Mouse (Mus musculus): ENCODE measurements around the gene Mul1. TPM values are rescaled to one million over a fixed set of nuclear protein-coding genes. Genes with fewer than 3 reads are reported as not detected.

The Mul1 gene
- polyA plus RNA-seq (2016; fragmentation: Nextera tagmentation; extraction: Ambion mirVana) = 20.7 and 21.9 TPM in 2 replicates

DNA sequence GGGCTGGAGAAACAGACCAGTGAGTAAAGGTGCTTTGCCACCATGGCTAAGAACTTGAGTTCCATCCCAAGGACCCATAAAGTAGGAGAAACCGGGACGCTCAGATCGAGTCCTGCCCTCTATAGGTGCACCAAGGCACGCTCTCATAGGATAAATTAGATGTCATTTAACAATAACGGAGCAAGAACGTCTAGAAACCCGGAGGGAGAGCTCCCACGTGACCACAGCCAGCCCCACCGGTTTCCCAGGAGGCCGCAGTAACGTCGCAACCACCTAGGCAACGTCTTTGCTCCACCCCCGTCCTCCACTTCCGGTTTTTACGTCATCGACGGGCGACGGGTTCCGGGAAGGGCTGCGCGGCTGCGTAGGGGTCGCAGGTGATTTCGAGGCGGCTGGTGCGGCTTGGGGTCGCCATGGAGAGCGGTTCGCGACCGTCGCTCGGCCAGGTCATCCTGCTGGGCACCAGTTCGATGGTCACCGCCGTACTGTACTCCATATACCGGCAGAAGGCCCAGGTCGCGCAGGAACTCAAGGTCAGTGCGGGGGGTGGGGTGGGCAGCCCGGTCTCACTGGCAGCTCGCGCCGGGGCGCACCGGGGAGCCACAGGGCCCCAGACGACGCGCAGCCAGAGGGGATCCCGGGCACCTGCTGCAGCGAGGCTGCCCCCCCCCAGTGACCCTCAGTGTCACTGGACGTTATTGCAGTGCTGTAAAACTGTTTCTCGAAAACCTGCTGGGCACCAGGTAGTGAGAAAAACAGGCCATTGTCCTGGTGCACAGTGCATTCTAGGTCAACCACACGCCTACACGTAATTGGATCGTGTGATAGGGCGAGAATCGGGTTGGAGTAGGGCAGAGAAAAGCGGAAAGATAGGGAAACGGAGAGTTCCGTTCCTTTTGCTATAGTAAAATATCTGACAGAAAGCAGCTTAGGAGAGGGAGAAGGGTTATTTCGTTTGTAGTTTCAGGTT lies at the start of gene Mul1:
Mul1 (plus strand) TSS at position 325 of the 970 bp plus-strand sequence.
- Histone ChIP-seq H3K27me3 (ENCODE audit: low read depth, poor library complexity, severe bottlenecking) (no peaks in the 10 kb centered on the region), H3K36me3 (peaks cover 38% of the 10 kb centered on the region), H3K9me3 (replicated peaks) (no peaks in the 10 kb centered on the region), H3K4me3 (peak within 1 kb of the TSS; percentile 78), H3K4me1 (peaks cover 25% of the 10 kb centered on the region), H3K27ac (peak within 1 kb of the TSS; percentile 79)
- DNase-seq (ENCODE audit: low spot score) = peak; percentile 99
- 1% methylated on average over 63 of the region's 64 CpGs for WGBS

- Histone ChIP-seq H3K4me1 (peaks cover 22% of the 10 kb centered on the region), H3K27me3 (ENCODE audit: low read depth, poor library complexity, severe bottlenecking) (peaks cover 85% of the 10 kb centered on the region), H3K4me3 (no peak overlapping the region), H3K36me3 (no peaks in the 10 kb centered on the region), H3K27ac (no peak overlapping the region), H3K9me3 (replicated peaks) (no peaks in the 10 kb centered on the region)
- 71% methylated on average over 7 of the region's 7 CpGs for WGBS
- no peak for DNase-seq (ENCODE audit: low spot score)
Observed at GRCm38 (mm10) chr4:138393703-138394102, 40.8 kb upstream of the Mul1 start.

- under 1% methylated on average over 103 of the region's 103 CpGs for WGBS
- peak; percentile 57 for DNase-seq (ENCODE audit: low spot score)
- H3K4me3 ChIP-seq = peak overlapping the region; percentile 55
- no peaks in the 10 kb centered on the region for H3K36me3 ChIP-seq
- 0 out of 2 replicates have a peak overlapping the region, but pooled peaks have one; percentile 19 for H3K27ac ChIP-seq
- peaks cover 22% of the 10 kb centered on the region for H3K4me1 ChIP-seq
- no peaks in the 10 kb centered on the region for H3K9me3 ChIP-seq (replicated peaks)
- peaks cover 96% of the 10 kb centered on the region for H3K27me3 ChIP-seq (ENCODE audit: low read depth, poor library complexity, severe bottlenecking)
Observed at GRCm38 (mm10) chr4:138395087-138395970, 39.1 kb upstream of the Mul1 start.

DNA sequence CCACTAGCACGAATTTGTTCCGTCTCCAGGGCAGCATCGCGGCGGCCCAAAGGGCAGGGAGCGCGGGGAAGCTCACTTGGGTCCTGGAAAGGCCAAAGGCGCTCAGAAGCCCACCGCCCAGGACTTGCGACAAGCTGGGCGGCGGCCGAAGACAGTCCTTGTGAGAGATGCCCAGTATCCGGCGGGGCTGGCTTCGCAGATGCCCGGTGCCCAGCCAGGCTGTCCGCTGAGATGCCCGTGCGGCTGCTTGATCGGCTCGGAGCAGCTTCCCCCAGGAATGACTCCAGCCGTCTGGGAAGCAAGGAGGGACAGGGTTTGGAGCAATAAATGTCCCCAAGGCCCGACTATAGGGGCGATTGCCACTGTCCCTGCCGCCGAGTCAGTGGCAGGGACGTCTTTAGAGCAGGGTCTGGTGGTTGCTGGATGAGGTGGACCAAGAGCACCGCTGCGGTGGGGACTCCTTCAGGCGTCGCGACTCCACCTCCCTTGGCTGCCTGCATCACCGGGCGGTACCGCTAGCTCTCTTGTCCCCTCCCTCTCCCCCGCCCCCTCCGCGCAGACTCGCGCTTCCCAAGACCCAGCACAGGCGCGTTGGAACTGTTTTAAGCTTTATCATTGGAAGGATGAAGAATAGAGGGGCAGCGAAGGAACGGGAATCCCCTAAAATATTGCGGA lies 38.4 kb upstream of the Mul1 start, which contains the start of gene Fam43b:
Fam43b (minus strand) TSS at position 558 of the 675 bp plus-strand sequence.
- peak; percentile 66 for DNase-seq (ENCODE audit: low spot score)
- no peaks in the 10 kb centered on the region for H3K36me3 ChIP-seq
- no peaks in the 10 kb centered on the region for H3K9me3 ChIP-seq (replicated peaks)

GRCm38 (mm10) chr4:138396711-138397110 lies 37.8 kb upstream of the Mul1 start:
- Histone ChIP-seq H3K36me3 (no peaks in the 10 kb centered on the region), H3K4me1 (peaks cover 22% of the 10 kb centered on the region), H3K4me3 (peak overlapping the region; percentile 55; the same call in 1 of the 2 replicates), H3K9me3 (replicated peaks) (no peaks in the 10 kb centered on the region), H3K27ac (no peak overlapping the region), H3K27me3 (ENCODE audit: low read depth, poor library complexity, severe bottlenecking) (peaks cover 91% of the 10 kb centered on the region)
- no peak for DNase-seq (ENCODE audit: low spot score)
- 6% methylated on average over 8 of the region's 8 CpGs for WGBS

More for the DNA sequence above, 38.4 kb upstream of the Mul1 start, which contains the start of gene Fam43b:
- H3K4me3 ChIP-seq = peak within 1 kb of the TSS; percentile 55
- peaks cover 22% of the 10 kb centered on the region for H3K4me1 ChIP-seq
- H3K27me3 ChIP-seq (ENCODE audit: low read depth, poor library complexity, severe bottlenecking) = peaks cover 93% of the 10 kb centered on the region
- WGBS = under 1% methylated on average over 46 of the region's 46 CpGs
- H3K27ac ChIP-seq = 0 out of 2 replicates have a peak within 1 kb of the TSS, but pooled peaks have one; percentile 19

DNA sequence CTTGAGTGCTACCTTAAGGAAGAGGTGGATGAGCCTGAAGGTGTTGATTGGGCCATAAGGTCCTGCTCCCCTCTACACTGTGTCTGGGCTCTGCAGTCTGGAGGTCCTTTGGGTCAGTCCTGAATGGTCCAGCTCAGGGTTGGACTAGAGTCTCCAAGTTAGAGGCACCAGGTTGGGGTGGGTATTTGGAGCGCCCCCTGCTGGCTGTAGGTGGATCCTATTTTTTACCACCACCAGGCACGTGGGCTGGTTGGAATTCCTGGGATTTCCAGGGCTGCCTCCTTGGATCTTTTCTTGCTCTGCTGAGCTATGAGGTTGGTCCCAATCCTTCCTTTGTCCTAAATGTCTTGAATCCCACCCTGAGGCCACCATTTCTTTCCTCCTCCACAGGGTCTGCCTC lies 29.7 kb upstream of the Mul1 start:
- Histone ChIP-seq H3K27ac (no peak overlapping the region), H3K4me1 (no peaks in the 10 kb centered on the region), H3K27me3 (ENCODE audit: low read depth, poor library complexity, severe bottlenecking) (peaks cover 20% of the 10 kb centered on the region), H3K36me3 (no peaks in the 10 kb centered on the region), H3K4me3 (no peak overlapping the region), H3K9me3 (replicated peaks) (no peaks in the 10 kb centered on the region)
- 4% methylated on average over 2 of the region's 2 CpGs for WGBS
- DNase-seq (ENCODE audit: low spot score) = peak; percentile 45

DNA sequence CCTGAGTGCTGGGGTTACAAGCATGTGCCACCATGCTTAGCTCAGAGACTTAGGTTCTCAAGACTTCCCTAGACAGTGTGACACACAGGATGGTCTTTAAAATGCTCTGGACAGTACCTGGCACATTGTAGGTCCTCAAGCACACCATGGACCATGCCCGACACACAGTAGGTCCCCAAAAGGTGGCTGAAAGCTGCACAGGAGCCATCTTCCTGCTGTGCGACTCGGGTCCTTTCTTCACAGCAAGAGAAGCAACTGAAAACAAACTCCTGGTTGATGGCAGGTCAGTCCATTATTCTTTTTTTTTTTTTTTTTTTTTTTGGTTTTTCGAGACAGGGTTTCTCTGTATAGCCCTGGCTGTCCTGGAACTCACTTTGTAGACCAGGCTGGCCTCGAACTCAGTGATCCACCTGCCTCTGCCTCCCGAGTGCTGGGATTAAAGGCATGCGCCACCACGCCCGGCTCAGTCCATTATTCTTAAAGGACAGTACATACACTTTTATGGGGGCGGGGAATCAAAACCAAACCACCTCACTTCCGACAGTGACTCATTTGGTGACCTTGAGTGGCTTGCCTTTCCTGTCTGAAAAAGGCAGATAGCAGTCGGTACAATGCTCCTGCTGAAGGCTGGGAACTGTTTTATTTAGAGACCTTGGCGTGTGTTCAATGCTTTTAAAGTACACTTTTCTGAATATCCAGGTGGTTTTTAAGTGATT lies 26.8 kb upstream of the Mul1 start:
- DNase-seq (ENCODE audit: low spot score) = no peak

GRCm38 (mm10) chr4:138411011-138411410 lies 23.5 kb upstream of the Mul1 start:
- Histone ChIP-seq H3K27me3 (ENCODE audit: low read depth, poor library complexity, severe bottlenecking) (peaks cover 65% of the 10 kb centered on the region), H3K4me1 (peaks cover 5% of the 10 kb centered on the region), H3K4me3 (no peak overlapping the region), H3K27ac (no peak overlapping the region), H3K9me3 (replicated peaks) (no peaks in the 10 kb centered on the region), H3K36me3 (no peaks in the 10 kb centered on the region)
- WGBS = 9% methylated on average over 5 of the region's 5 CpGs
- DNase-seq (ENCODE audit: low spot score) = no peak

More for the DNA sequence above, 26.8 kb upstream of the Mul1 start:
- no peak overlapping the region for H3K4me3 ChIP-seq
- H3K36me3 ChIP-seq = no peaks in the 10 kb centered on the region
- peaks cover 36% of the 10 kb centered on the region for H3K27me3 ChIP-seq (ENCODE audit: low read depth, poor library complexity, severe bottlenecking)
- no peaks in the 10 kb centered on the region for H3K4me1 ChIP-seq
- 83% methylated on average over 12 of the region's 13 CpGs for WGBS
- no peaks in the 10 kb centered on the region for H3K9me3 ChIP-seq (replicated peaks)
- H3K27ac ChIP-seq = no peak overlapping the region

GRCm38 (mm10) chr4:138411504-138412121 lies 22.9 kb upstream of the Mul1 start:
- peaks cover 71% of the 10 kb centered on the region for H3K27me3 ChIP-seq (ENCODE audit: low read depth, poor library complexity, severe bottlenecking)
- H3K4me3 ChIP-seq = no peak overlapping the region
- H3K4me1 ChIP-seq = peaks cover 5% of the 10 kb centered on the region
- DNase-seq (ENCODE audit: low spot score) = no peak
- no peak overlapping the region for H3K27ac ChIP-seq
- 57% methylated on average over 7 of the region's 7 CpGs for WGBS
- no peaks in the 10 kb centered on the region for H3K9me3 ChIP-seq (replicated peaks)
- no peaks in the 10 kb centered on the region for H3K36me3 ChIP-seq

DNA sequence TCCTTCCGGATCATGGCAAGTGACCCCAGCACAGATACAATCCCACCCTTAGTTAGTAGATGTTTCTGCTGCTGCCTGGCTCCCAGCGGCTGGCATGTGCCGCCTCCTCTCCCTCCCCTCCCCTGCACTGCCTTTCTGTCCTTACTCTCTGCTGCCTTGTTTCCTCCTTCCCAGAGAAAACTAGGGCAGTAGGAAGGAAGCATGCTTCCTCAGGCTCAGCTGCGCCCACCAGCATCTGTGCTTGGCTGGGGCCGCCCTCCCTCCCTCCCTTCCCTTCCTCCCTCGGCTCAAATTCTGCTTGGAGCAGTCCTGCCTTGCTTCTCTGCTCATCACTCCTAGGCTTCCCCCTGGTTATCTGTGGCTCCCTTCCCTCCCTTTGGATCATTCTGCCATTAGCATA lies 19.7 kb upstream of the Mul1 start:
- Histone ChIP-seq H3K36me3 (no peaks in the 10 kb centered on the region), H3K27me3 (ENCODE audit: low read depth, poor library complexity, severe bottlenecking) (peaks cover 84% of the 10 kb centered on the region), H3K9me3 (replicated peaks) (no peaks in the 10 kb centered on the region), H3K4me3 (no peak overlapping the region), H3K4me1 (peaks cover 5% of the 10 kb centered on the region), H3K27ac (peak overlapping the region; percentile 17; the same call in 1 of the 2 replicates)
- 21% methylated on average over 6 of the region's 6 CpGs for WGBS
- no peak for DNase-seq (ENCODE audit: low spot score)

- Histone ChIP-seq H3K9me3 (replicated peaks) (no peaks in the 10 kb centered on the region), H3K36me3 (no peaks in the 10 kb centered on the region), H3K27me3 (ENCODE audit: low read depth, poor library complexity, severe bottlenecking) (peaks cover 79% of the 10 kb centered on the region), H3K4me1 (peaks cover 5% of the 10 kb centered on the region), H3K27ac (no peak overlapping the region), H3K4me3 (no peak overlapping the region)
- no peak for DNase-seq (ENCODE audit: low spot score)
- WGBS = 81% methylated on average over 3 of the region's 3 CpGs
Observed at GRCm38 (mm10) chr4:138415991-138416390, 18.5 kb upstream of the Mul1 start.
